Mouse (Mus musculus) spleen, adult 2 months (tissue): ENCODE data around the gene Ntm.

ENCODE experiments used
- CTCF ChIP-seq: fragments of 200-500 bp; IDR thresholded peaks from 2 replicates; pipeline ENCODE4 v1.5.1; 2011; ENCODE audit warnings: mild to moderate bottlenecking, inconsistent platforms; ENCODE audit not compliant: insufficient read depth, insufficient read length, insufficient replicate concordance; ENCODE audit errors: extremely low read depth
- POLR2A ChIP-seq: fragments of 200-500 bp; IDR thresholded peaks from 2 replicates; pipeline ENCODE4 v1.6.1; 2011; ENCODE audit warnings: low read depth, low read length, inconsistent platforms

DNA sequence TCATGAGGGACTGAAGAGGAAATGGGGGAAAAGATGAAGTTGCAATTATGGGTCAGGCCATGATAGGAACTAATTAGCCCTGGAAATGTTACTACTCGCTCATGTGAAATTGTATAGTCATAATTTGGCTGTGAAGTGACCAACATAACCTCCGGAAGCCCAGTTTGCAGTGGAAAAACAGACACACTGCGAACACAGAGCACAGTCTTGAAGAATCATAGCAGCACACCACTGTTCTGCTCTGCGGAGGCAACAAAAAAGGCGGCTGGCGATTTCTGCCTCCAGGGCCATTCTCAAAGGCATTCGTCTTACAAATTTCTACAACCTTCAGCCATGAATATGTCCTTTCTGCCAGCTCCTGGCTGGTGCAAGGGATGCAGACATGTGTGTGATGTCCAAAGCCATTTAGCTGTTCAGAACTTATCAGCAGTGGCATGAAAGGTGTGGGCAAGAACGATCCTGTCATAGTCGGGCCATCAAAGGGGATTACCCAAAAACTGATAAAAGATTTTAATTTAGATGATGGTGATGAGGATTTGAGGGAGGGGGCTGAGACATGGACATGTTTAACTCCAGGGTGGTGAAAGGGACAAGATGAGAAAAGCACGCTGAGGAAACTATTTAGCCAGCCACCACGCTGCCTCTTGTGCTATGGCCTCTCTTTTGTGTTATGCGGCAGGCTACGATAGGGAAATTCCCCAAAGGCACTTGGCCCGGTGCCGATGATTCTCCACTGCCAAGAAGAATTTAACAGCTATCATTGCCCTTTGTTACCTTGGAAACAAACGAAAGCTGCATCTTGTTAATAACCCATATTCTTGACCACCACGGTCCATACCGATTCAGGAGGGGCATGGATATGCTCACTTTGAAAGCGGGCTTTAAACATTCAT is 235.2 kb downstream of the Ntm start:
- no peak for TF ChIP-seq CTCF
- TF ChIP-seq POLR2A: no peak
